Mouse (Mus musculus) thymus, postnatal 14 days (tissue): ENCODE results near the gene Arhgap24.

Experiments used
- DNase-seq: peaks from one replicate; pipeline ENCODE4 v3.0.0; 2021

The Arhgap24 gene

DNA sequence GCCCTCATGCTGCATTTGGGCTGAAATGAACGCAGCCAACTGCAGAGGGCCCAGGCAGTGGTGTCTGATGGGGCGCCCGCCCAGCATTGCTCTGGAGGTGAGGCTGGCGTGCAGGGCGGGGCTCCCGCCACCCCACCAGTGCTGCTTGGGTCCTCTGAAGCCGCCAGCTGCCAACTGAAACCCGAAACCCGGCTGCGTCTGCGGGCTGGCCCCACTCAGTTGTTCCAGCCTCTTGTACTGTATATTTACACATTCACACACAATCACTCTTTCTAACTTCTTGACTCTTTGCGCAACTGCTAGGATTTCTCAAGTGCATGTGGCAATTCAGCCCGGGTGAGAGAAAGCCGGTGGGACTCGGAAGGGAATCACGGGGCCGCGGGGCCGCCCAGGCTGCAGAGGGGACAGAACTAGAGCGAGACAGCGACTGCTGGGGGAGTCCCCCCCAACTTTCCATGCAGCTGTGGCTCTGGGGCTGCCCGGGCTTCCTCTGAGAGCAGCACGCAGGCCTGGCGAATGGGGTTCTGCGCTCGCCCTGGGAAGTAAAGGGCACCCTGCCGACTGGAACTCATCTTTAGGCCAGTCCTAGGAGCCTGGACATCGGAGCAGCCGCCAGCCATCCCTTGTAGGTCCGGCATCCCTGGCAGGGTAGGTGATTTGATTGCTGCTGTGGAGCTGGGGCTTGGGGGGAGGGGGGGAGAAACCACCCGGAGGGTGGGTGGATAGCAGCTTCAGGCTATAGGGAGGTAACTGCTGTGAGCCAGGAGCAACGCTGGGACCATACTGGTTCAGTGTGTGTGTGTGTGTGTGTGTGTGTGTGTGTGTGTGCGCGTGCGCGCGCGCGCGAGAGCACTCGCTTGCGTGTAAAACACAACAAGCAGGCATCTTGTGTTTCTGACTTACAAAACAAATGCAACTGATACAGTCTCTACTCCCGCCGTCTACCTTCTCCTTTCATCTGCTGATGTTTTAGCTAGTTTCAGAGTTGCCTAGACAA lies at the start of gene Arhgap24:
Gene Arhgap24 (plus strand): TSS at position 177 of the 997 bp plus-strand sequence.
- peak; percentile 87 for DNase-seq

DNA sequence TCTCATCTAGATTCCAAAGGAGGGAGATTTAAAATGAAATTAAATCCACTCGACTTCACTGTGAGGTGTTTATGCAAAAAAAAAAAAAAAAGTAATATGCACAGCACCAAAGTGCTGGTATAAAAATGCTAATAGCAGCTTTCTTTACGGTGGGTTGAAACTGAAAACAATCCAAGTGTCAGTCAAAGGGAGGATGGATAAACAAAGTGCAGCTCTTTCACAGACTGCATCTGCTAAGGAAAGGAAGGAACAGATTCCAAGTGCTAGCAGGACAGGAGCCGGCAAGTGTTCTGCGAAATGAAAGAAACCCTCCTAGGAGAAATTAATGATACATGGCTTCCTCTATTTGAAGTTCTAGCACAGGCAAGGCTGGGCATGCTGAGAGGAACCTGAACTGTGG lies 47.0 kb upstream of the Arhgap24 start:
- DNase-seq = no peak

- DNase-seq = no peak
Measured at GRCm38 (mm10) chr5:102436581-102436980, 44.6 kb upstream of the Arhgap24 start.

DNA sequence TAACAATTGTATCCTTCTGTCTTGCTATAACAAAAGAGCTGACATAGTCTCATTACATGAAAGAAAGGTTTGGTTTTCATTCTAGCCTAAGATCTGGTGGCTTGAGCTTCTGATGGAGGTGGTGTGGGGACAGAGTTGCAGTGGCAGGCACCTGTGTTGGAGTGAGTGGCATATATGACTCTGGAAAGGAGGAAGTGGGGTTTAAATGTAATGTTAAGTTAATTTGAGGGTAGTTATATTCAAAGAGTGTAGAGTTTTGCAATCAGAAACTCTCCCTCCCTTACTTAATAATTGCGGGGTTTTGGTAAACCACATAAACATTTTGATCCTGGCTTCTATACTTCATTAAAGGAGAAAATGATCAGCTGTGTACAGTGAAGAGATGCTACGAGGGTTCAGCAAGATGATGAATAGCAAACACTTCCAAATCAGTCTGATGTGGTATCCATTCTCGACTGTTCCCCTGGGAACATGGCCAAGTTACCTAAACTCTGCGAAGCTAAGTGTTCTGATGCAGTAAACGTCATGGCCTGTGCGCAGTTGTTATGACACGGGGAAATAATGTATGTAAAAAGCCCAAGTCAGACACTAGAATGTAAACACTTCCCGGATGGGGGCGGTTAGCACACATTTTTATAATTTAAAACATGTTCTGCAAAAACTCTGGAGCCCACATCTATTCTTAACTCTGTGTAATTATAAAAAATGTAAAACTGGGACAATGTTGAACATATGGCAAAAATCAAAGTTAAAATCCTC lies 41.9 kb upstream of the Arhgap24 start:
- DNase-seq = no peak

GRCm38 (mm10) chr5:102447436-102447835 lies 33.8 kb upstream of the Arhgap24 start:
- no peak for DNase-seq

- DNase-seq = no peak
Measured at GRCm38 (mm10) chr5:102450897-102451296, 30.3 kb upstream of the Arhgap24 start.

GRCm38 (mm10) chr5:102452079-102452797 lies 29.0 kb upstream of the Arhgap24 start:
- DNase-seq = no peak

GRCm38 (mm10) chr5:102453324-102453723 lies 27.9 kb upstream of the Arhgap24 start:
- no peak for DNase-seq

GRCm38 (mm10) chr5:102455247-102455646 lies 25.9 kb upstream of the Arhgap24 start:
- DNase-seq = no peak

DNA sequence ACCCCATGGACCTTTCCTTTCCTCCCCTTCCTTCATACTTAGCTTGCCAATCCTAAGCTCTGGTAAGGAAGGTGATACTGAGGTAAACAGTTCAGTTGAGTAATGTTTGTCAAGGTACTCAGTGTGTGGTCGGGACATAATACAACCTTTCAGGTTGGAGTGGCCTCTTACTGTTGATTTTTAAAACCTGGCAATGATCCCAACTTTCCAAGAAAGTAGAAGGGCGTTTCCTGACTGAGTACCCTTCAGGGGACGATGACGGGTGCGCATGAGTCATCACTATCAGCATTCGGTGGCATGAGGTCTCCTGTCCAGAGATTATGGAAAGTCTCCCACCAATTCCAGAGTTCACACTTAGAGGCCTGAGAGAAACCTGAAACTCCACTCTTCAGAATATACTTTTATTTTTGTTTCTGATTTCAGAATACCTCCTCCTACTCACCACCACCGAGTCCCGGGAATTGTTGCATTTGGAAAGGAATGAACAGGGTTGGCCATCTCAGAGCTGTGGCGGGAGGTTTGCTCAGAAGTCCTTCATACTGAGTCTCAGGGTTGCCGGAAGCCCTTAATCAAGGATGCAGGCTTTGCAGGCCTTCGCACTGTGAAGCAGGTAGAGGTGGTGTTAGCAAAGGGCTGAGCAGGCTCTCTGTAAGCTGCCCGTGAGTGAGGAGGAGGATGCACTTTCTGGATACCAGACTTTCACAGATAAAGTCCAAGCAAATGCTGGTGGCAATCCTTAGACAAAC lies 20.6 kb upstream of the Arhgap24 start:
- DNase-seq = no peak

GRCm38 (mm10) chr5:102462948-102463347 lies 18.2 kb upstream of the Arhgap24 start:
- no peak for DNase-seq

- DNase-seq = no peak
Measured at GRCm38 (mm10) chr5:102465372-102465771, 15.8 kb upstream of the Arhgap24 start.

DNA sequence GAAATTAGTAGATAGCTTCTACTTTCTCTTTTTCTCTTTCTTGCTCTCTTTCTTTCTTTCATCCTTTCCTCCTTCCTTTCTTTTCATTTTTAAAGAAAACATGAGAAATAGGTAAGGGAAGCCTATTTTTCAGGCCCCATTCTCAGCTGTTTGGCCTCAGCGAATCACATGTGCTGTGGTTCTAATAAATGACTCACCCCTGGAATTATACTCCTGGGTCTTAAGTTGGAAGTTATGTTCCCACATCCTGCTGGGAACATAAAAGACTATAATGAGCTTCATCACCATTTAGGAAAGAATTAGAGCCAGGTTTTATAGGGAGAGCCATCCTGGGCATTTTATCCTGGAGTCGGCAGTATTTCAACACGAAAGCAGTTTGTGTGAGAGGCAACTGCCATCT lies 12.9 kb upstream of the Arhgap24 start:
- DNase-seq = no peak

- DNase-seq = no peak
Measured at GRCm38 (mm10) chr5:102470284-102470683, 10.9 kb upstream of the Arhgap24 start.

DNA sequence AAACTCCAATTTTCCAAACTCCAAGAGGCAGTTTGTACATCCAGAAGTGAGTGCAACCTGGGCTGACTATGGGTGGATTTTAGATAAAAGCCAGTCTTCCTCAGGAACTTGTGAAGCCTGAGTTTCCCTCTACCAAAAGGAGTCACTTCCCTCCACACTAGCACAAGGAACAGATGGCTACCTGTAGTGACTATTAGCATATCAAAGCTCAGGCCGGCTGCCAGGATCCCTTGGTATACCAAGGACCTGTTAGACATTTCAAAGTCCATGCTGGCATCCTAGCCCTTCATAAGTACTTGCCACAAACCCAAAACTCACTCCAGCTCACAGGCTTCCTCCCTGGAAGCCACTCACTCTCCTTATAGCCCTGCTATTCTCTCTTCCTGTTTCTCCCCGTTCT lies 3.1 kb upstream of the Arhgap24 start:
- no peak for DNase-seq

- DNase-seq = no peak
Measured at GRCm38 (mm10) chr5:102483285-102483975, 2.2 kb downstream of the Arhgap24 start.

- no peak for DNase-seq
Measured at GRCm38 (mm10) chr5:102491554-102491953, 10.4 kb downstream of the Arhgap24 start.

DNA sequence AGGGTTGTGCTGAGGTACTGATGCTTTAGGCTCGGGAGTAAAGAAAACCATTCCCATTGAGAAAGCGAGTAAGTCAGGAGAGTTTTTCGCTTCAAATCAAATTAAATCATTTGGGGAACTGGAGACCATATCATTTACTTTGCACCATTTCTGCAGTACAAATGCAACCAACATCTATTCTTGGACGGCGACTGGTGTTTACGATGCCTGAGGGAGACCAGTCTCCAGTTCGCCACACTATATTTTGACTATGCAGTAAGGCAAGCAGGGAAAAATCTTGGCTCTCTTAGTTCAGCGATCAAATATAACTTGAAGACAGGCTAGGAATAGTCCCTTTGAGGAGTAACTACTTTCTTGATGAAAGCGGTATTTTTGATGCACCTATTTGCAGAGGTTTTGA lies 11.0 kb downstream of the Arhgap24 start:
- no peak for DNase-seq

- no peak for DNase-seq
Measured at GRCm38 (mm10) chr5:102494827-102495226, 13.6 kb downstream of the Arhgap24 start.

GRCm38 (mm10) chr5:102497205-102497604 lies 16.0 kb downstream of the Arhgap24 start:
- DNase-seq = no peak

GRCm38 (mm10) chr5:102498747-102499146 lies 17.6 kb downstream of the Arhgap24 start:
- no peak for DNase-seq

DNA sequence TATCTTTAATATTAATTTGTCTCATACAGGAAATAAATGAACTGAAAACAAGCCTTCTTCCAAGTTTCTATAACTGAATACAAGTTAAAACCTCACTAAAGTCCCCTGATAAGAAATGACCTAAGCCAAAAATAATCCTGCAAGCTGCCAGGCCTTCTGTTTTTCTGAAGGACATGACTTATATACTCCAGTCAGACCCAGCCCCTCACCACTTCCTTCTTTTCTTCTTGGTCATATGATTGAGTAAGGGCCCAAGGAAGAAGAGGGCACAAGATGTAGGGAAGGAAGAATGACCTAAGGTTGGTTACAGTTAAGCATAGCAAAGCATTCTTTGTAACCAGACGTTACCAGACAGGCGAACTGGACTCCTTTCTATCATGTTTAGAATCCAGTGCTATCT lies 21.1 kb downstream of the Arhgap24 start:
- DNase-seq = no peak
